Mouse (Mus musculus): ENCODE results near the gene Pitpnb. TPM values are rescaled to one million over a fixed set of nuclear protein-coding genes. Genes with fewer than 3 reads are reported as not detected.

Gene Pitpnb
- total and polyA plus RNA-seq, 2 experiments from 2014 or later: 9.0 to 79.9 TPM

GRCm38 (mm10) chr5:111361846-111362245, 31.3 kb downstream of the Pitpnb start:
- DNase-seq (ENCODE audit: low spot score) (no peak), ATAC-seq (no peak)
- Histone ChIP-seq H3K9ac (replicated peaks; ENCODE audit: low read length) (no peak overlapping the region), H3K27ac (no peak overlapping the region), H3K4me2 (ENCODE audit: low read depth, low read length) (no peak overlapping the region), H3K4me1 (ENCODE audit: insufficient read depth, low read length) (no peaks in the 10 kb centered on the region), H3K9me3 (ENCODE audit: low read length) (no peaks in the 10 kb centered on the region), H3K36me3 (ENCODE audit: insufficient read depth, low read length) (peaks cover 31% of the 10 kb centered on the region), H3K27me3 (ENCODE audit: insufficient read depth, low read length) (no peaks in the 10 kb centered on the region), H3K4me3 (ENCODE audit: low read length) (no peak overlapping the region)
- WGBS: 64% methylated on average over 7 of the region's 7 CpGs
- TF ChIP-seq CTCF (IDR thresholded peaks at IDR 0.05; ENCODE audit: low read depth): no peak

- no peak for ATAC-seq
- H3K9me3 ChIP-seq (ENCODE audit: low read length): no peaks in the 10 kb centered on the region
- H3K4me3 ChIP-seq (ENCODE audit: low read length): no peak overlapping the region
- H3K4me2 ChIP-seq (ENCODE audit: low read depth, low read length): no peak overlapping the region
- TF ChIP-seq CTCF (IDR thresholded peaks at IDR 0.05; ENCODE audit: low read depth): no peak
- H3K27me3 ChIP-seq (ENCODE audit: insufficient read depth, low read length): no peaks in the 10 kb centered on the region
- no peak for DNase-seq (ENCODE audit: low spot score)
- WGBS: 75% methylated on average over 6 of the region's 6 CpGs
- H3K9ac ChIP-seq (replicated peaks; ENCODE audit: low read length): no peak overlapping the region
- H3K36me3 ChIP-seq (ENCODE audit: insufficient read depth, low read length): peaks cover 25% of the 10 kb centered on the region
- H3K27ac ChIP-seq: no peak overlapping the region
- H3K4me1 ChIP-seq (ENCODE audit: insufficient read depth, low read length): 0 out of 2 replicates have a peak, but pooled peaks cover 5% of the 10 kb centered on the region
Measured at GRCm38 (mm10) chr5:111363446-111364062, 33.0 kb downstream of the Pitpnb start.

GRCm38 (mm10) chr5:111364533-111364932, 34.0 kb downstream of the Pitpnb start:
- DNase-seq (ENCODE audit: low spot score) (peak; percentile 88), ATAC-seq (peak; percentile 67)
- Histone ChIP-seq H3K27ac (no peak overlapping the region), H3K9ac (replicated peaks; ENCODE audit: low read length) (no peak overlapping the region), H3K4me1 (ENCODE audit: insufficient read depth, low read length) (0 out of 2 replicates have a peak, but pooled peaks cover 5% of the 10 kb centered on the region), H3K4me3 (ENCODE audit: low read length) (no peak overlapping the region), H3K4me2 (ENCODE audit: low read depth, low read length) (no peak overlapping the region), H3K36me3 (ENCODE audit: insufficient read depth, low read length) (peaks cover 19% of the 10 kb centered on the region), H3K27me3 (ENCODE audit: insufficient read depth, low read length) (no peaks in the 10 kb centered on the region), H3K9me3 (ENCODE audit: low read length) (no peaks in the 10 kb centered on the region)
- WGBS: 30% methylated on average over 3 of the region's 3 CpGs
- peak; percentile 73 for TF ChIP-seq CTCF (IDR thresholded peaks at IDR 0.05; ENCODE audit: low read depth)

GRCm38 (mm10) chr5:111366140-111366539, 35.6 kb downstream of the Pitpnb start:
- H3K4me3 ChIP-seq (ENCODE audit: low read length): no peak overlapping the region
- TF ChIP-seq CTCF (IDR thresholded peaks at IDR 0.05; ENCODE audit: low read depth): no peak
- H3K4me2 ChIP-seq (ENCODE audit: low read depth, low read length): no peak overlapping the region
- ATAC-seq: no peak
- H3K4me1 ChIP-seq (ENCODE audit: insufficient read depth, low read length): 0 out of 2 replicates have a peak, but pooled peaks cover 5% of the 10 kb centered on the region
- H3K9me3 ChIP-seq (ENCODE audit: low read length): no peaks in the 10 kb centered on the region
- H3K27ac ChIP-seq: no peak overlapping the region
- no peak overlapping the region for H3K9ac ChIP-seq (replicated peaks; ENCODE audit: low read length)
- H3K27me3 ChIP-seq (ENCODE audit: insufficient read depth, low read length): no peaks in the 10 kb centered on the region
- H3K36me3 ChIP-seq (ENCODE audit: insufficient read depth, low read length): peaks cover 19% of the 10 kb centered on the region
- no peak for DNase-seq (ENCODE audit: low spot score)
- WGBS: 72% methylated on average over 5 of the region's 5 CpGs

DNA sequence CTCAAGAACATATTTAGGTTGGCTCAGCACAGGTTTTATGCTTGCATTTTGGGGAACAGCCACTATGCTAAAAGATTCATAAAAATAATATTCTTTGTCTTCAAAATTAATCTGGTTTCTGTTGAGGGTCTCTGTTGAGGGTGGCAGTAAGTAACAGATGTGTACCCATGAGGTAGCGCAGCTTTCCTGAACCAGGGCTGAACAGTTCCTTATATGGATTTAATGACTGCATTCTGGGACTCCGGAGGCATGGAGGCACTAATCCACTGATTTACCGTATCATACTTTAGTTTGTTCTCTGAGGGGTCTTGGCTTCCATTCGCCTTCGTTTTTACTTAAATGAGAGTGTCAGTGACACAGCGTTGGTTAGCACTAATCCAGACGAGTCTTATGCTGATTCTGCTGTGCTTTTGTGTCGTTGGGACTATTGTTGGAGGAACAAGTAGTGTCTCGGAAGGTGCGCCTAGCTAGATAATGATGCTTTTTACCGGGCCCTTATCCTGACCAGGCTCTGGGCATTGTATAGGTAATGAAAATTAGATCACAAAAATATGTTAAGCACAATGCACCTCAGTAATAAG, 37.5 kb downstream of the Pitpnb start:
- Histone ChIP-seq H3K9ac (replicated peaks; ENCODE audit: low read length) (no peak overlapping the region), H3K36me3 (ENCODE audit: insufficient read depth, low read length) (peaks cover 28% of the 10 kb centered on the region), H3K27me3 (ENCODE audit: insufficient read depth, low read length) (no peaks in the 10 kb centered on the region), H3K4me2 (ENCODE audit: low read depth, low read length) (no peak overlapping the region), H3K9me3 (ENCODE audit: low read length) (no peaks in the 10 kb centered on the region), H3K4me3 (ENCODE audit: low read length) (no peak overlapping the region), H3K4me1 (ENCODE audit: insufficient read depth, low read length) (0 out of 2 replicates have a peak, but pooled peaks cover 5% of the 10 kb centered on the region), H3K27ac (peak overlapping the region; percentile 23; the same call in 1 of the 2 replicates)
- DNase-seq (ENCODE audit: low spot score) (no peak), ATAC-seq (no peak)
- WGBS: 46% methylated on average over 11 of the region's 11 CpGs
- no peak for TF ChIP-seq CTCF (IDR thresholded peaks at IDR 0.05; ENCODE audit: low read depth)

- Histone ChIP-seq H3K9me3 (ENCODE audit: low read length) (no peaks in the 10 kb centered on the region), H3K27me3 (ENCODE audit: insufficient read depth, low read length) (no peaks in the 10 kb centered on the region), H3K4me1 (ENCODE audit: insufficient read depth, low read length) (0 out of 2 replicates have a peak, but pooled peaks cover 5% of the 10 kb centered on the region), H3K36me3 (ENCODE audit: insufficient read depth, low read length) (peaks cover 30% of the 10 kb centered on the region), H3K4me3 (ENCODE audit: low read length) (no peak overlapping the region), H3K27ac (peak overlapping the region; percentile 23; the same call in 1 of the 2 replicates), H3K4me2 (ENCODE audit: low read depth, low read length) (no peak overlapping the region), H3K9ac (replicated peaks; ENCODE audit: low read length) (no peak overlapping the region)
- 50% methylated on average over 5 of the region's 5 CpGs for WGBS
- TF ChIP-seq CTCF (IDR thresholded peaks at IDR 0.05; ENCODE audit: low read depth): no peak
- peak; percentile 72 for DNase-seq (ENCODE audit: low spot score)
- ATAC-seq: peak; percentile 48; the same call in 1 of the 2 replicates
Measured at GRCm38 (mm10) chr5:111368576-111368975, 38.0 kb downstream of the Pitpnb start.

- 79% methylated on average over 4 of the region's 4 CpGs for WGBS
- no peak for ATAC-seq
- no peak for DNase-seq (ENCODE audit: low spot score)
- no peaks in the 10 kb centered on the region for H3K9me3 ChIP-seq (ENCODE audit: low read length)
- TF ChIP-seq CTCF (IDR thresholded peaks at IDR 0.05; ENCODE audit: low read depth): no peak
- H3K4me3 ChIP-seq (ENCODE audit: low read length): no peak overlapping the region
- no peaks in the 10 kb centered on the region for H3K4me1 ChIP-seq (ENCODE audit: insufficient read depth, low read length)
- H3K36me3 ChIP-seq (ENCODE audit: insufficient read depth, low read length): peaks cover 57% of the 10 kb centered on the region
- no peaks in the 10 kb centered on the region for H3K27me3 ChIP-seq (ENCODE audit: insufficient read depth, low read length)
- H3K4me2 ChIP-seq (ENCODE audit: low read depth, low read length): no peak overlapping the region
- no peak overlapping the region for H3K27ac ChIP-seq
- H3K9ac ChIP-seq (replicated peaks; ENCODE audit: low read length): no peak overlapping the region
Measured at GRCm38 (mm10) chr5:111375616-111376015, 45.1 kb downstream of the Pitpnb start.
